Mouse (Mus musculus) cortical plate, adult 2 months (tissue): ENCODE measurements around the gene Nmur1. TPM values are rescaled to one million over a fixed set of nuclear protein-coding genes. Genes with fewer than 3 reads are reported as not detected.

Source experiments
- H3K27ac ChIP-seq: fragments of 200-500 bp; 2 replicates; pipeline ENCODE4 v1.5.1; 2012; ENCODE audit warnings: low read length, control low read depth, inconsistent platforms; ENCODE audit not compliant: insufficient read depth
- H3K4me1 ChIP-seq: fragments of 200-500 bp; 2 replicates; pipeline ENCODE4 v1.6.1; 2011; ENCODE audit warnings: low read length; ENCODE audit not compliant: control insufficient read depth, insufficient read depth
- H3K4me3 ChIP-seq: fragments of 200-500 bp; 2 replicates; pipeline ENCODE4 v1.5.1; 2011; ENCODE audit warnings: mild to moderate bottlenecking, low read length, control low read depth; ENCODE audit not compliant: insufficient read depth
- CTCF ChIP-seq: fragments of 200-500 bp; IDR thresholded peaks from 2 replicates; pipeline ENCODE4 v1.5.1; 2011; ENCODE audit warnings: mild to moderate bottlenecking, control low read depth, low read length; ENCODE audit not compliant: insufficient read depth; ENCODE audit errors: extremely low read depth
- POLR2A ChIP-seq: fragments of 200-500 bp; IDR thresholded peaks from 2 replicates; pipeline ENCODE4 v1.6.1; 2011; ENCODE audit warnings: mild to moderate bottlenecking, low read length, control low read depth; ENCODE audit not compliant: insufficient read depth; ENCODE audit errors: extremely low read depth
- polyA plus RNA-seq: library from polyadenylated mRNA; depleted of rRNA; stranded (reverse); fragments of >200 nt; gene quantifications from 2 replicates; pipeline ENCODE4 v1.2.3, GENCODE M21; 2012

Gene Nmur1
- polyA plus RNA-seq, 1 experiment, result 0.25 TPM

GRCm38 (mm10) chr1:86441724-86441979 lies 15.6 kb upstream of the Nmur1 start:
- TF ChIP-seq CTCF, result no peak
- 0 out of 2 replicates have a peak, but pooled peaks cover 2% of the 10 kb centered on the region for H3K4me1 ChIP-seq
- peak overlapping the region; percentile 100 for H3K27ac ChIP-seq
- peak overlapping the region; percentile 39 for H3K4me3 ChIP-seq

DNA sequence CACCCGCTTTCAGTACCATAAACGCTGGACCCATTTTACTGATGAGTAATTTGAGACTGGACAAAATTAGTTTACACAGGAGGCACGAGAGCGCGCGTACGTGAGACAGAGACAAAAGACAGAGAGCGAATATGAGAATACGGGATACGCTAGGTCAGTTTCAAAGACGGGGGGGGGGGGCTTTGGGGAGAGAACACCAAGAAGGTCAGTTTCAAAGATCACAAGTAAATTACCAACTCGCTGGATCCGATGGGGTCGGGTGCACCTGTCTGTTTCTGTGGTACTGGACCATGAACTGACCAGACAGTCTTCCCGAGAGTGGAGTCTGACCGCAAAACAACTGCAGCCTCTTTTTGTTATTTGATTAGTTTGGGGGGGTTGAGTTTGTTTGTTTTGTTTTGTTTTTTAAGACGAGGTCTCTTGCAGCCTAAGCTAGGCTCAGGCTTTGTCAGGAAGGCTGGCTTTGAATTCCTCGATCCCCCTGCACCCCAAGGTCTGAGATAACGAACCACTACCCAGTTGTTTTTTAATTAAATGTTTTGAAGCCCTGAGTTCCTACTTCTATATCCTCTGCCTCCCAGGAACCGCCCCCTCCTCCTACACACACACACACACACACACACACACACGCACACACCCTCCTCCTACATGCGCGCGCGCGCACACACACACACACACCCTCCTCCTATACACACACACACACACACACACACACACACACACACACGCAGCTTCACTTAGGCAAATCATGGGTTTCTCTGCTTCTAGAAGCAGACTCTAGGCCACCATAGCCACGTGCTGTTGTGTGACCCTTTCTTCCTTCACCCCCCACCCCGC lies 15.1 kb upstream of the Nmur1 start:
- 0 out of 2 replicates have a peak, but pooled peaks cover 2% of the 10 kb centered on the region for H3K4me1 ChIP-seq
- peak overlapping the region; percentile 100 for H3K27ac ChIP-seq
- TF ChIP-seq POLR2A, result no peak
- no peak for TF ChIP-seq CTCF
- peak overlapping the region; percentile 39 for H3K4me3 ChIP-seq

DNA sequence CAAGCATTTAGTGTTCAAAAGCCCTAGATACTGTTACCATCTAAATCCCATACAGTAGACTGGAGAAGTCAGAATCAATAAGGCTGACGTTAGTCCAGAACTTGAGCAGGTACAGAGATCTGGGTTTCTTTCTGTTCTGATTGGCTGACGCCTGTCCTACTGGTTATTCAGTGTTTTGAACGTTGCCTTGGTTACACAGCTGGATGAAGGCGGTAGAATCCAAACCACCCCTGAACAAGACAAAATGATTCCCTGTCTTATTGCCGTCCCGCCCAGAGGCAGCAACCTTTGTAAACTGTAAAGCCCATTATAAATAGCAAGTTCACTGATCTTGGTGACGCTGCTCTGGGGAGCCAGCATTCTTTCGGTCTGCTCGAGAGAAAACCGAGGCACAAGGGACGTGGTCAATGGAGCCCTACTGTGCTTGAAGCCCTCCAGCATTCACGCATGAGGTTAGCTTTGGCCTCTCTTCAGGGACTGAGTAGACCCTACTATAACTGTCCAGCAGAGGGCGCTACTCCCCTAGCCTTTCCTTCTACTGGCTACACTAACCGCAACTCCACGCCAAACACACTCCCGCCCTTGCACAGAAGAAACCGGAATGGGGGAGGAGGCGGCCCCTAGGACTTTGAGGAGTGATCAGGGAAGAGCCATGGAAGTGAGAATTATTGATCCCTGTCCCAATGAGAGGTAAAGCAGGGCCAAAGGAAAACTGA lies 14.3 kb upstream of the Nmur1 start:
- Histone ChIP-seq H3K4me1 (peaks cover 6% of the 10 kb centered on the region), H3K27ac (no peak overlapping the region; the same call in 1 of the 2 replicates), H3K4me3 (no peak overlapping the region)
- TF ChIP-seq CTCF (peak; percentile 95), POLR2A (no peak)

DNA sequence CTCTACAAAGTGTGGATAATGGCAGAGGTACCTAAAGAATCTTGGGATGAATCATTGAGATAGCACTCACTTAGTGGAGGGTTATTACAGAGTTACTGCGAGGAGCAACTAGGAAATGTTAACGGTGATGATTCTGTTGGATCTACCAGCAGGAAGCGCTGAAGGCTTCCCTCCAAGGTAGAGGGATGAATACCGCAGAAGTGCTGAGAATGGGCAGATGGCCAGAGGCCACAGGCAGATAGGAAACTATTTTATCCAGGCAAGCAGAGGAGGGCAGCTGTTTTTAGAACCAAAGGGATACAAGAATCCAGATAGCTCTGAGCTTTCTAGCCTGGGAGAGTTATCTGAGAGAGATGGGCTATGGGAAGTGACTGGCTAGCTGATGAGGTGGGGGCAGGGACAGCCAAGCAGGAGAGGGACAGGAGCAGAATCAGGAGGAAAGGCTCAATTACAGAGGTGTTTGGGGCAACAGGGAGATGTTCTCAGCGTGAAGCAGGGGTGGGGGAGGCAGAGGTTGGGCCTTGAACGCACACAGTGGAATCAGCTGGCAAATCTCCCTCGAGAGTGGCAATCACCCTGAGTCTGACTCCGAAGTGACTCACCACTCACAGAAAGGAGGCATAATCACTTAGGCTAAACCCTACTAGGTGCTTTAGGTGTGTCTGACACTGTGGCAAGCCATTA lies 13.6 kb upstream of the Nmur1 start:
- H3K4me3 ChIP-seq, result no peak overlapping the region
- H3K27ac ChIP-seq, result no peak overlapping the region
- H3K4me1 ChIP-seq, result peaks cover 12% of the 10 kb centered on the region
- TF ChIP-seq CTCF (no peak), POLR2A (no peak)

DNA sequence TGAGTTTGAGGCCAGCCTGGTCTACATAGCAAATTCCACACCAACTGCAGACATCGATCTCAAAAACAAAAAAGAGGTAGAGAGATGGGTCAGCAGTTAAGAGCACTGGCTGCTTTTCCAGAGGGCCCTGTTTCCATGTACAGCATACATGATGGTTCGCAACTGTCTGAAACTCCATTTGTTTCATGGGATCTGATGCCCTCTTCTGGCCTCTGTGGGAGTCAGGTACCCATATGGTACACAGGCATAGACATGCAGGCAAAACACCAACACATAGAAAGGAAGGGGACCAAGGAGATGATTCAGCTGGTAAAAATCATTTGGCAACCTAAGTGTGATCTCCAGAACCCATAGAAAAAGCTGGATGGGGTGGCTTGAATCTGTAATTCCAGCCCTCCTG lies 12.5 kb upstream of the Nmur1 start:
- Histone ChIP-seq H3K27ac (no peak overlapping the region), H3K4me3 (no peak overlapping the region), H3K4me1 (peaks cover 14% of the 10 kb centered on the region)
- peak; percentile 43; the same call in 1 of the 2 replicates for TF ChIP-seq CTCF
- no peak for TF ChIP-seq POLR2A

DNA sequence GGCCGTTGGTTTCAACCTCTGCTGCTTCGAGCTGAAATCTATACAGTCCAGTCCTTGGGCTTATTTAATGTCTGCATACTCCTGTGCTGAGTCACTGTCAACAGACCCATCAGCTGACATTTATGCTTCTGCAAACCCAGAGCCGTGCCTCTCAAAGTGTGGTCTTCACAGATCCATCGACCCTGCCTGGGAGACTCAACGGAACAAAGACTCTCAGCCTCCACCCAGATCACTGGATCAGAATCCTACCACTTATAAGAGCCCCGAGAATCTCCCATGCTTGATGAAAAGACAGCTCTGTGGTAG lies 11.9 kb upstream of the Nmur1 start:
- no peak overlapping the region for H3K4me3 ChIP-seq
- H3K27ac ChIP-seq, result no peak overlapping the region
- TF ChIP-seq POLR2A (no peak), CTCF (no peak)
- peaks cover 15% of the 10 kb centered on the region for H3K4me1 ChIP-seq

DNA sequence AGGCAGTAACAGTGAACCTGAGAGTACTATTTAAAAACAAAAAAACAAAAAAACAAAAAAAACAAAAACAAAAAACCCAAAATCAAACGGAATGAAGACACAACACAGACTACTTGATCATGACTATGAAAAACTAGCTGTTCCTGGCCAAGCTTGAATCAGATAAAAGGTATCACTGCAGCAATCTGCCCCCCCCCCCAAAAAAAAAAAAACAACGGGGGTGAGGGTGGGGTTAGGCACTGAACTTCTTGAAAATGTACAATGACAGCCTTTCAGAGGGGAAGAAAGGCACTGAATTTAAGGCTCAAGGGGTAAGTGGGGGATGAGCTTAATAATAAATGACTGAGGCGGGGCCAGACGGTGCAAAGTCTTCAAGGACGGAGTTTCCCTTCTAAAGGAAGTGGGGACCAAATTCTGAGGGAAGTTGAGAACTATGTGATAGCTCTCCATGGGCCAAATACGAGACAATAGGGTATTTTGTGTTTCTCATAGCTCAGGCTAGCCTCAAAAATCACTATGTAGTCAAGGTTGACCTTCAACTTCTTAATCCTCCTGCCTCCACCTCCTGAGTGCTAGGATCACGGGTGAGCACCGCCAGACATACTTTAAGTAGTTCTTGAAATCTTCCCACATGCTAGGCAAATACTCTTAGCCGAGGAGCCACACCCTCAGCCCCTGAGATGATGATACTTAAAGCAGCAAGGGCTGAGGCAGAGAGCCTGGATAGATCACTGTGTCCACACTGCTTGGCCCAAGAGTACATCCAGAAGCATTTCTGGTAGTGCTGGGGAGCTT lies 11.4 kb upstream of the Nmur1 start:
- no peak overlapping the region for H3K4me3 ChIP-seq
- TF ChIP-seq POLR2A (no peak), CTCF (no peak)
- peaks cover 14% of the 10 kb centered on the region for H3K4me1 ChIP-seq
- H3K27ac ChIP-seq, result no peak overlapping the region

- TF ChIP-seq POLR2A (peak; percentile 50; the same call in 1 of the 2 replicates), CTCF (no peak)
- H3K4me1 ChIP-seq, result peaks cover 14% of the 10 kb centered on the region
- peak overlapping the region; percentile 93 for H3K27ac ChIP-seq
- H3K4me3 ChIP-seq, result no peak overlapping the region
These were observed 9.3 kb upstream of the Nmur1 start for GRCm38 (mm10) chr1:86435302-86435821.

DNA sequence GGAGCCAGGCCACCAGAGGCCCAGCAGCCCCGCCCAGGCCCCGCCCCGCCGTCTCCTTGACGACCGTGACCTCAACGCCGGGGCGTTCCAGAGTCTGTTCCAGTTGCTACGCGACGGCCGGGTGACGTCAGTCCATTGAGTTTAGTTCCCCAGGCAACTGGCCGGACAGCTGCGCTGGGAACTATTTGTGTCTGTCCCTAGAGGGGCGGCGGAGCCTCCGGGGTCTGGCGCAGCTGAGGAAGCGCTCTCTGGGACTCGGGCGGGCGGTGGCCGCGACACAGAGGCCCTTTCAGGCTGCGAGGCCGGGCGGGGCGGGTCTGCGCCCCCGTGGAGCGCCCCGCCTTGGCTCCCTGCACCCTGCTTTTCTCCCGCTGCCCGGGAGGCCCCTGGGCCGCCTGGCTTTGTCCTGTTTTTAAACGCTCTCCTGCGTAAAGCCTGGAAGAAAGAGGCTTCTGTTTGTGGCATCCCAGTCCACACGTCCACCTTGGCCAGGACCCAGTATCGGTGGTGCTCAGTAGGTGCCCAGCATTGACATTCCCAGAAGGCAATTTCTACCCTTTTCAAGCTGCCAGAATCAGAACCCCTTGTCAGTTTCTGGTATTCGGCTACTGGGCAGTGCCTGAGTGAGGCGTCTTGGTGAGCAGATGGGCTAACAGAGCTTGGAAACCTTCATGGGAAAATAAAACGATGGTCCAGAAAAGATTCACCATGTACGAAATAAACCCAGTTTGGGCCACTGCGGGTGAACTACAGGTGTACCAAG lies 8.6 kb upstream of the Nmur1 start:
- TF ChIP-seq POLR2A (peak; percentile 87), CTCF (no peak)
- peaks cover 14% of the 10 kb centered on the region for H3K4me1 ChIP-seq
- H3K27ac ChIP-seq, result peak overlapping the region; percentile 93
- no peak overlapping the region for H3K4me3 ChIP-seq
